Mouse (Mus musculus): Measurements from ENCODE around the gene Mast4.

DNA sequence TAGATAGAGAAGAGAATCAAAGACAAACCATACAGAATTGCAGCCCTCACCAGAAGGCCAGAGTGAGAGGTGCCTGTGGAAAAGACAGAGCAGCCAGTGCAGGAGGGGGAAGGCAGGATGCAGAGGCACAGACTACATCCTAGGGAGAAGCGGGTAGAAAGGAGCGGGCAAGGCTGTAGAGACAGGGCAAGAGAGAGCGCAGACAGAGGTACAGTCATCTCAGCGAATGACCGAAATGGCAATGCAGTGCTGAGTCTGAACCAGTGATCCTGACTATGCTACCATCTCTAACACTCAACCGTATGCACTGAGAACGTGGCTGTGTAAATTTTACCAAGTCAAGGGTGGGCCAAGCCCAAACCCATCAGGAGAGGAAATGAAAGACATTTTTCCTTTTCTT lies 102.1 kb downstream of the Mast4 start:
- no peak for TF ChIP-seq CTCF (IDR thresholded peaks at IDR 0.05; ENCODE audit: low read depth)
- TF ChIP-seq EP300 (IDR thresholded peaks at IDR 0.05; ENCODE audit: low read depth), result no peak

Data from liver, embryonic 14.5 days (tissue).